28 mouse cellular contexts compared by ENCODE assay signal in the genomic region with DNA sequence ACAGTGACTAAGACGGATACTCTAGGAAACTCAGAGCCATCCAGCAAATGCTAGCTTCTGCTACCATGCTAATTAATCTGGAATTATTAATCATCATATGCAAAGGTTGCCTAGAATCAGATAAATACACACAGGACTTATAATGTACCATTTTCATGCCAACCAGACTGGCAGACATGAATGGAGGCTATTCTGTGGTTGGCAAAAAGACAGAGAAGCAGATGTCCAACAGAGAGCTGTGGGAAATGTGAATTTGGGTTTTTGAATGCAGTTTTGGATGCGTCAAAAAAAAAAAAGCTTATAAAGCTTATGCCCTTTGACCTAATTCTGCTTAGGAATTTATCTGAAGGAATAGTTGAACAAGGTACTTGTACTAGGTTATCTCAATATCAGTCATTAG. TPM values are rescaled to one million over a fixed set of nuclear protein-coding genes. Genes with fewer than 3 reads are reported as not detected.
"Had no signal": no experiment of that assay in that cellular context is flagged by ENCODE, and none has a peak within 500 bp of the region (broad histone marks: within the 10 kb centered on the region; RNA-seq: fewer than 3 reads in every experiment).

No protein-coding gene starts in this region.

- H3K9ac ChIP-seq: limb, embryonic 13.5 days; liver, embryonic 12.5 days; liver, embryonic 15.5 days; lung, embryonic 15.5 days; neural tube, embryonic 12.5 days; neural tube, embryonic 15.5 days had no signal

- H3K4me3 ChIP-seq: layer of hippocampus, adult 2 months; limb, embryonic 10.5 days; limb, embryonic 13.5 days; liver, embryonic 12.5 days; liver, embryonic 15.5 days; lung, embryonic 15.5 days; megakaryocyte, embryonic 14.5 days; midbrain, embryonic 10.5 days; neural tube, embryonic 12.5 days; neural tube, embryonic 15.5 days had no signal

- H3K4me2 ChIP-seq: limb, embryonic 13.5 days; liver, embryonic 12.5 days; liver, embryonic 15.5 days; lung, embryonic 15.5 days; neural tube, embryonic 12.5 days; neural tube, embryonic 15.5 days had no signal

- H3K4me1 ChIP-seq: liver, embryonic 12.5 days; neural tube, embryonic 12.5 days; neural tube, embryonic 15.5 days had no signal

- H3K9me3 ChIP-seq: limb, embryonic 10.5 days; limb, embryonic 13.5 days; liver, embryonic 12.5 days; liver, embryonic 15.5 days; lung, embryonic 15.5 days; megakaryocyte, embryonic 14.5 days; midbrain, embryonic 10.5 days; neural tube, embryonic 12.5 days; neural tube, embryonic 15.5 days had no signal

- H3K27me3 ChIP-seq: limb, embryonic 13.5 days; liver, embryonic 12.5 days; liver, embryonic 15.5 days; lung, embryonic 15.5 days; megakaryocyte, embryonic 14.5 days; neural tube, embryonic 12.5 days; neural tube, embryonic 15.5 days had no signal

- H3K27ac ChIP-seq: kidney, postnatal 0 days; layer of hippocampus, adult 2 months; limb, embryonic 13.5 days; liver, embryonic 12.5 days; liver, embryonic 15.5 days; lung, embryonic 15.5 days; midbrain, embryonic 10.5 days; neural tube, embryonic 12.5 days; neural tube, embryonic 15.5 days; stomach, postnatal 0 days had no signal

- DNase-seq: layer of hippocampus, adult 9-11 months; liver; lung, adult 18-20 months; lung, postnatal 10 days; lung, postnatal 36 days; midbrain, embryonic 14.5 days; right cerebral cortex, adult 18-20 months; right cerebral cortex, postnatal 14 days; right cerebral cortex, postnatal 4 days; thymus, postnatal 25 days had no signal

- ATAC-seq: liver, embryonic 12.5 days had no signal

RNA-seq across cellular contexts. Expression of a gene that starts 23.0 kb away (rescaled TPM):
- total RNA-seq: layer of hippocampus, adult 2 months; layer of hippocampus, postnatal 25 days; left cerebral cortex, adult 18-20 months had no signal
- polyA plus RNA-seq: kidney, embryonic 14.5 days; kidney, postnatal 0 days; large intestine, adult 2 months; limb, embryonic 10.5 days; limb, embryonic 13.5 days; liver, embryonic 12.5 days; liver, embryonic 15.5 days; lung, embryonic 15.5 days; midbrain, embryonic 14.5 days; stomach, embryonic 14.5 days; stomach, postnatal 0 days had no signal

RNA-seq across cellular contexts. Expression of a gene that starts 26.0 kb away (rescaled TPM):
- polyA plus RNA-seq: kidney, embryonic 14.5 days; kidney, postnatal 0 days; limb, embryonic 10.5 days; limb, embryonic 13.5 days; liver, embryonic 12.5 days; liver, embryonic 15.5 days; lung, embryonic 15.5 days; thymus, postnatal 0 days had no signal
